Mouse (Mus musculus) spleen, adult 2 months (tissue): Measurements from ENCODE around the gene Ttc27.

ENCODE experiments used
- CTCF ChIP-seq: fragments of 200-500 bp; IDR thresholded peaks from 2 replicates; pipeline ENCODE4 v1.5.1; 2011; ENCODE audit warnings: mild to moderate bottlenecking, inconsistent platforms; ENCODE audit not compliant: insufficient read depth, insufficient read length, insufficient replicate concordance; ENCODE audit errors: extremely low read depth
- POLR2A ChIP-seq: fragments of 200-500 bp; IDR thresholded peaks from 2 replicates; pipeline ENCODE4 v1.6.1; 2011; ENCODE audit warnings: low read depth, low read length, inconsistent platforms

GRCm38 (mm10) chr17:74904332-74904687 is 186.8 kb downstream of the Ttc27 start:
- TF ChIP-seq CTCF, result no peak
- no peak for TF ChIP-seq POLR2A
